Mouse (Mus musculus): Measurements from ENCODE around the gene Lrp8.

DNA sequence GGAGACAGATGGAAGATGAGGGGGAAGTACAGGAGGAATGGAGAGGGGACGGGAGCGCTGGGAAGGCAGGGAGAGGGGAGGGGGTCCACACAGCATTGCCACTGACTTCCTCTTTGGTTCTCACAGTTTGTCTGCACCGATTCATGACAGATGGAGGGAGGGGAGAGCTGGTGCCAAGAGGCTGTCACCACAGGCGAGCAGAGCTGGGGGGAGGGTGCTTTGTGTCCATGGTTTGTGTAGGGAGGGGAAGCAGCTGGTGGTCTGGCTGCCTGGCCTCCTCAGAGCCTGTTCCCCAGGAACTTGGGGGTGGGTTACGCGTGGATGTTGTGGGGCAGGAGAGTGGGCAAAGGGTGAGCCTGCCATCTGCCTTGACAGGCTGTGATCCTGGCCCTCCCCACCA, 15.4 kb downstream of the Lrp8 start:
- no peak for TF ChIP-seq CTCF (IDR thresholded peaks at IDR 0.05; ENCODE audit: insufficient read depth, low read length)
- TF ChIP-seq POLR2A (IDR thresholded peaks at IDR 0.05; ENCODE audit: borderline replicate concordance, extremely low read depth, low read depth, low read length): no peak
